Mouse (Mus musculus) urinary bladder, adult 2 months (tissue): ENCODE data around the gene Zbed6. TPM values are rescaled to one million over a fixed set of nuclear protein-coding genes. Genes with fewer than 3 reads are reported as not detected.
A peak's percentile ranks its signal among the peaks of the same experiment; 100 is the strongest.

Experiments
- DNase-seq: peaks from one replicate; pipeline ENCODE4 v3.0.0; 2022; ENCODE audit warnings: low spot score
- polyA plus RNA-seq: library from polyadenylated mRNA; depleted of rRNA; stranded (reverse); fragments of >200 nt; gene quantifications from 2 replicates; pipeline ENCODE4 v1.2.3, GENCODE M21; 2012

Zbed6 gene
- polyA plus RNA-seq, 1 experiment: 0.59 TPM

- DNase-seq: no peak
Measured at GRCm38 (mm10) chr1:133663427-133663826, 2.7 kb upstream of the Zbed6 start.

DNA sequence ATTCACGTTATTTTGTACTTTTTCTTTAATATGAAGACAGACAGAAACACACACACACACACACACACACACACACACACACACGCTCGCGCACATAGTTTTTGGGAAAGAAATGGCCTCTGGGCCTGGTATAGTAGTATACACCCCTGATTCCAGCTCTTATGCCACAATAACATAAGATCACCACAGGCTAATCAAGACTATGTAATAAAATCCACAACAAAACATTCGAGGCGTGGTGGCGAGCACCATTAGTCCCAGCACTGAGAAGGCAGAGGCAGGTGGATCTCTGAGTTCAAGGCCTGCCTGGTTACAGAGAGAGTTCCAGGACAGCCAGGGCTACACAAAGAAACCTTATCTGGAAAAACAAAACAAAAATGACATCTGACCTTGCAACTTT lies 2.3 kb upstream of the Zbed6 start:
- no peak for DNase-seq

GRCm38 (mm10) chr1:133661203-133661933 lies 683 bp upstream of the Zbed6 start, which contains the start of gene Gm38394:
Gene Gm38394, minus strand, starts transcription at chr1:133661318.
- DNase-seq: peak; percentile 81

GRCm38 (mm10) chr1:133658878-133659277 lies 1.8 kb downstream of the Zbed6 start:
- DNase-seq: no peak

- no peak for DNase-seq
Measured at GRCm38 (mm10) chr1:133656811-133657210, 3.9 kb downstream of the Zbed6 start.

- no peak for DNase-seq
Measured at GRCm38 (mm10) chr1:133653033-133653432, 7.7 kb downstream of the Zbed6 start.

- no peak for DNase-seq
Measured at GRCm38 (mm10) chr1:133650288-133651055, 10.2 kb downstream of the Zbed6 start.

GRCm38 (mm10) chr1:133645652-133646051 lies 15.0 kb downstream of the Zbed6 start:
- DNase-seq: no peak

DNA sequence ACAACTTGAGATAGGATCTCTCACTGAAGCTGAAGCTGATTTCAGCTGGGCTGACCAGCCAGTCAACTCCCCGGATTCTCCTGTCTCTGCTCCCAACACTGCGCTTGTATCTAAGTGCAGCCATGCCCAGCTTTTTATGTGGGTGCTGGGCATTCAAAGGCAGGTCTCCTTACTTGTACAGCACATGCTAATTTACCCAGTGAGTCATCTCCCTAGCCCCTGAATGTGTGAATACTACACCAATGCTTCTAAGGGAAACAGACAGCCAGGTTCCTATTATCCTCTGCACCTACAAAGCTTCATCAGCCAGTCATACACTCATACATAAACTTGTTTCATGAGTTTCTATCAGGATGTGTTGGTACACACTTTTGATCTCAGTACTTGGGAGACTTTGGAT lies 19.5 kb downstream of the Zbed6 start:
- no peak for DNase-seq

- no peak for DNase-seq
Measured at GRCm38 (mm10) chr1:133638517-133638916, 22.2 kb downstream of the Zbed6 start.

GRCm38 (mm10) chr1:133632168-133632567 lies 28.5 kb downstream of the Zbed6 start:
- DNase-seq: no peak

DNA sequence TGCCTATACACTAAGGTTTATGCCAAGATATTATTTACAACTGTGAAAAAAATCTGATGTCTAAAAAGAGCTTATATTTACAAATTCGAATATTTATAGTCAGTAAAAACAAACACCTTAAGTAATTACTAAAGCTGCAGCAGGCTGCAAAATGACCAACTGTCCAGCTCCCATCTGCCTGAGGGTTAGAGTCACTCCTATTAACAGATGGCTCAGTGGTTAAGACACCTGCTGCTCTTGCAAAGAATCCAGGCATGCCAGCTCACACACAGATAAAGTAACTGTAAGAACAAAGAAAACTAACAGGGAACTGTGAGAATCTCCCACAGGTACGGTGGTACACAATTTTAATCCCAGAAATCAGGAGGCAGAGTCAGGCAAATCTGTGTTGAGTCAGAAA lies 35.6 kb downstream of the Zbed6 start:
- no peak for DNase-seq

GRCm38 (mm10) chr1:133618311-133618710 lies 42.4 kb downstream of the Zbed6 start:
- no peak for DNase-seq

- no peak for DNase-seq
Measured at GRCm38 (mm10) chr1:133617908-133618307, 42.8 kb downstream of the Zbed6 start.

DNA sequence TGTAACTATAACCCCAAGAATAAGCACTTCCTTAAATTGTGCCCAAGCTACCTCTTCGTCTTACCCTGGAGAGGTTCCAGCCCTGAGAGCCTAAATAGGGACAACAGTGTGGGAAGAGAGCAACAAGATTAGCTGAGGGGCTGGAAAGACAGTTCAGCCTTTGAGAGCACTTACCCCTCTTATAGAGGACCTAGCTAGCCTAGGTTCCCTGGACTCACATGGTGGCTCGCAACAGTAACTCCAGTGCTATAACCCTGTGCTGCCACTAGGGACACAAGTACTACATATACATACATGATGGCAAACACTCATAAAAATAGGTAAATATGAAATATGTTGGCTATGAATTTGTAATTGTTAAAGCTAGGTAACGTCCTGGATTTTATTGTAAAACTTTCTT lies 46.9 kb downstream of the Zbed6 start:
- no peak for DNase-seq

DNA sequence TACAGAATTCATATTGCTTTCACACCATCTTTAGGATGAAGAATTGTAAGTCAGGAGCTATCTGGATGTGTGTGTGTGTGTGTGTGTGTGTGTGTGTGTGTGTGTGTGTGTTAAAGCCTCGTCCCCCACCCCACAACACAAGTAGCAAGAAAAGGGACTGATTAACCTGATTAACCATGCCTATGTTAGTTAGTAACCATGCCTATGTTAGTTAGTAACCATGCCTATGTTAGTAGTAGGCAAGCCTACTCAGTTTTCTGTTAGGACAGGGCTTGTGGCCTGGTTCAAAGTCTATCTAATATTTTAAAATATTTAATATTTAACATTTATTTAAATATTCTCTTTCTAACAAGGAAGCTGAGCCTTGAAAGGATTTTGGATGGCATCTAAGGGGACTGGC lies 49.2 kb downstream of the Zbed6 start:
- DNase-seq: no peak

GRCm38 (mm10) chr1:133610601-133611000 lies 50.1 kb downstream of the Zbed6 start:
- no peak for DNase-seq

- DNase-seq: peak; percentile 88
Measured at GRCm38 (mm10) chr1:133609771-133610502, 50.7 kb downstream of the Zbed6 start, which contains the start of gene Snrpe. Gene Snrpe, minus strand, starts transcription at chr1:133610291.
